Mouse (Mus musculus): ENCODE measurements at regions not wholly inside any gene's neighbourhood (a gene's known extent, or its start where the extent isn't known, plus 50 kb on each side); places are given as distances from the start of the nearest gene placed in this dataset. TPM values are rescaled to one million over a fixed set of nuclear protein-coding genes. Genes with fewer than 3 reads are reported as not detected.
"Not testable (repeated sequence)": the region's sequence is repeated elsewhere in the genome, so short reads cannot be mapped to it uniquely, and the experiment has no call there.

- TF ChIP-seq CTCF (IDR thresholded peaks at IDR 0.05; ENCODE audit: low read depth) (no peak), EP300 (IDR thresholded peaks at IDR 0.05; ENCODE audit: low read depth) (no peak)
- Histone ChIP-seq H3K9ac (replicated peaks) (no peak overlapping the region), H3K4me1 (replicated peaks; ENCODE audit: control insufficient read depth in 2 of 2, insufficient read depth in 2 of 2, low read length in 1 of 2) (no peaks in the 10 kb centered on the region), H3K4me3 (ENCODE audit: insufficient read depth in 1 of 2, low read depth in 2 of 2, low read length in 2 of 2) (no peak overlapping the region), H3K27me3 (ENCODE audit: control insufficient read depth, insufficient read depth, low read length) (no peaks in the 10 kb centered on the region), H3K36me3 (replicated peaks; ENCODE audit: control insufficient read depth, insufficient read depth, low read depth) (no peaks in the 10 kb centered on the region), H3K4me2 (ENCODE audit: low read depth) (no peak overlapping the region), H3K9me3 (ENCODE audit: control insufficient read depth, low read length) (no peaks in the 10 kb centered on the region), H3K27ac (no peak overlapping the region)
- DNase-seq (ENCODE audit: low read depth in 3 of 3, low spot score in 3 of 3) = no peak
- ATAC-seq (ENCODE audit: insufficient read depth) = no peak
- 58% methylated on average over 1 of the region's 1 CpGs for WGBS (ENCODE audit: insufficient replicate concordance)
These were observed 752.4 kb downstream of the Trib2 start for GRCm38 (mm10) chr12:15064351-15064750.

GRCm38 (mm10) chr12:15051387-15051786 lies 765.3 kb downstream of the Trib2 start:
- Histone ChIP-seq H3K27ac (no peak overlapping the region), H3K9ac (replicated peaks) (no peak overlapping the region), H3K4me1 (replicated peaks; ENCODE audit: control insufficient read depth in 2 of 2, insufficient read depth in 2 of 2, low read length in 1 of 2) (no peaks in the 10 kb centered on the region), H3K27me3 (ENCODE audit: control insufficient read depth, insufficient read depth, low read length) (no peaks in the 10 kb centered on the region), H3K4me3 (ENCODE audit: insufficient read depth in 1 of 2, low read depth in 2 of 2, low read length in 2 of 2) (no peak overlapping the region), H3K4me2 (ENCODE audit: low read depth) (no peak overlapping the region), H3K36me3 (replicated peaks; ENCODE audit: control insufficient read depth, insufficient read depth, low read depth) (no peaks in the 10 kb centered on the region), H3K9me3 (ENCODE audit: control insufficient read depth, low read length) (no peaks in the 10 kb centered on the region)
- TF ChIP-seq CTCF (IDR thresholded peaks at IDR 0.05; ENCODE audit: low read depth) (no peak), EP300 (IDR thresholded peaks at IDR 0.05; ENCODE audit: low read depth) (no peak)
- ATAC-seq (ENCODE audit: insufficient read depth) (no peak), DNase-seq (ENCODE audit: low read depth in 3 of 3, low spot score in 3 of 3) (no peak)
- WGBS (ENCODE audit: insufficient replicate concordance) = 64% methylated on average over 5 of the region's 5 CpGs

GRCm38 (mm10) chr12:15043264-15043663 lies 773.5 kb downstream of the Trib2 start:
- TF ChIP-seq CTCF (IDR thresholded peaks at IDR 0.05; ENCODE audit: low read depth) = no peak
- TF ChIP-seq EP300 (IDR thresholded peaks at IDR 0.05; ENCODE audit: low read depth) = no peak
- H3K4me1 ChIP-seq (replicated peaks; ENCODE audit: control insufficient read depth in 2 of 2, insufficient read depth in 2 of 2, low read length in 1 of 2) = no peaks in the 10 kb centered on the region
- no peaks in the 10 kb centered on the region for H3K27me3 ChIP-seq (ENCODE audit: control insufficient read depth, insufficient read depth, low read length)
- no peak overlapping the region for H3K4me3 ChIP-seq (ENCODE audit: insufficient read depth in 1 of 2, low read depth in 2 of 2, low read length in 2 of 2)
- no peak overlapping the region for H3K4me2 ChIP-seq (ENCODE audit: low read depth)
- no peak overlapping the region for H3K9ac ChIP-seq (replicated peaks)
- H3K27ac ChIP-seq = no peak overlapping the region
- no peaks in the 10 kb centered on the region for H3K9me3 ChIP-seq (ENCODE audit: control insufficient read depth, low read length)
- WGBS (ENCODE audit: insufficient replicate concordance) = 74% methylated on average over 2 of the region's 2 CpGs
- ATAC-seq (ENCODE audit: insufficient read depth) (no peak), DNase-seq (ENCODE audit: low read depth in 3 of 3, low spot score in 3 of 3) (no peak)
- no peaks in the 10 kb centered on the region for H3K36me3 ChIP-seq (replicated peaks; ENCODE audit: control insufficient read depth, insufficient read depth, low read depth)

GRCm38 (mm10) chr12:15011091-15011490 lies 805.6 kb downstream of the Trib2 start:
- H3K4me2 ChIP-seq (ENCODE audit: low read depth) = no peak overlapping the region
- TF ChIP-seq CTCF (IDR thresholded peaks at IDR 0.05; ENCODE audit: low read depth) (no peak), EP300 (IDR thresholded peaks at IDR 0.05; ENCODE audit: low read depth) (no peak)
- H3K36me3 ChIP-seq (replicated peaks; ENCODE audit: control insufficient read depth, insufficient read depth, low read depth) = no peaks in the 10 kb centered on the region
- H3K9me3 ChIP-seq (ENCODE audit: control insufficient read depth, low read length) = no peaks in the 10 kb centered on the region
- no peak for ATAC-seq (ENCODE audit: insufficient read depth)
- no peak overlapping the region for H3K27ac ChIP-seq
- H3K9ac ChIP-seq (replicated peaks) = no peak overlapping the region
- no peaks in the 10 kb centered on the region for H3K27me3 ChIP-seq (ENCODE audit: control insufficient read depth, insufficient read depth, low read length)
- no peak for DNase-seq (ENCODE audit: low read depth in 3 of 3, low spot score in 3 of 3)
- no peak overlapping the region for H3K4me3 ChIP-seq (ENCODE audit: insufficient read depth in 1 of 2, low read depth in 2 of 2, low read length in 2 of 2)
- no peaks in the 10 kb centered on the region for H3K4me1 ChIP-seq (replicated peaks; ENCODE audit: control insufficient read depth in 2 of 2, insufficient read depth in 2 of 2, low read length in 1 of 2)

- H3K36me3 ChIP-seq (replicated peaks; ENCODE audit: control insufficient read depth, insufficient read depth, low read depth); ATAC-seq (ENCODE audit: insufficient read depth); DNase-seq (ENCODE audit: low read depth in 3 of 3, low spot score in 3 of 3); H3K4me3 ChIP-seq (ENCODE audit: insufficient read depth in 1 of 2, low read depth in 2 of 2, low read length in 2 of 2); H3K4me1 ChIP-seq (replicated peaks; ENCODE audit: control insufficient read depth in 2 of 2, insufficient read depth in 2 of 2, low read length in 1 of 2); H3K4me2 ChIP-seq (ENCODE audit: low read depth); H3K27ac ChIP-seq; H3K9me3 ChIP-seq (ENCODE audit: control insufficient read depth, low read length); H3K27me3 ChIP-seq (ENCODE audit: control insufficient read depth, insufficient read depth, low read length); H3K9ac ChIP-seq (replicated peaks): not testable (repeated sequence)
- WGBS (ENCODE audit: insufficient replicate concordance) = 10% methylated on average over 1 of the region's 1 CpGs
These were observed 814.3 kb downstream of the Trib2 start for GRCm38 (mm10) chr12:15002401-15002800.

Small RNA genes lying in the stretch of these regions (microRNA-seq; reads per million reads assigned to microRNA genes)
- gene Gm27682 = not detected

Measured in liver, embryonic 14.5 days (tissue).